Mouse (Mus musculus) stomach, postnatal 0 days (tissue): ENCODE results near the gene Ubac1. TPM values are rescaled to one million over a fixed set of nuclear protein-coding genes. Genes with fewer than 3 reads are reported as not detected.

Experiments
- ATAC-seq: fragments of 200-750 bp; cut with Nextera tagmentation; 2 replicates; pipeline ENCODE4 v1.8.0; 2017; ENCODE audit not compliant: low FRiP score, low TSS enrichment
- DNase-seq: peaks from one replicate; pipeline ENCODE4 v3.0.0-alpha.2; 2016; ENCODE audit warnings: low spot score
- H3K27ac ChIP-seq: fragments of 300-500 bp; sonication (generic); replicated peaks from 2 replicates; pipeline ENCODE4 v1.5.1; 2014; ENCODE audit warnings: mild to moderate bottlenecking, control low read depth
- H3K27me3 ChIP-seq: fragments of 300-500 bp; sonication (generic); 2 replicates; pipeline ENCODE4 v1.6.1; 2014; ENCODE audit warnings: low read length; ENCODE audit not compliant: control insufficient read depth, insufficient read depth
- H3K36me3 ChIP-seq: fragments of 300-500 bp; sonication (generic); 2 replicates; pipeline ENCODE4 v1.6.1; 2014; ENCODE audit warnings: low read length, mixed read lengths; ENCODE audit not compliant: control insufficient read depth, insufficient read depth
- H3K4me1 ChIP-seq: fragments of 300-500 bp; sonication (generic); replicated peaks from 2 replicates; pipeline ENCODE4 v1.6.1; 2014; ENCODE audit warnings: antibody characterized with exemption; ENCODE audit not compliant: control insufficient read depth, insufficient read depth
- H3K4me2 ChIP-seq: fragments of 300-500 bp; sonication (generic); replicated peaks from 2 replicates; pipeline ENCODE4 v1.6.1; 2014; ENCODE audit warnings: low read depth, mild to moderate bottlenecking, control low read depth, moderate library complexity
- H3K4me3 ChIP-seq: fragments of 300-500 bp; sonication (generic); 2 replicates; pipeline ENCODE4 v1.5.1; 2014; ENCODE audit warnings: low read depth, low read length, control low read depth
- H3K9ac ChIP-seq: fragments of 300-500 bp; sonication (generic); 2 replicates; pipeline ENCODE4 v1.6.1; 2014; ENCODE audit warnings: mild to moderate bottlenecking, low read length, control low read depth, mixed read lengths
- H3K9me3 ChIP-seq: fragments of 300-500 bp; sonication (generic); 2 replicates; pipeline ENCODE4 v1.6.1; 2016; ENCODE audit warnings: low read length; ENCODE audit not compliant: control insufficient read depth
- CTCF ChIP-seq: IDR thresholded peaks from 2 replicates; pipeline ENCODE4 v1.5.1; 2016; ENCODE audit warnings: antibody characterized with exemption, low read depth, mild to moderate bottlenecking, moderate library complexity
- EP300 ChIP-seq: optimal IDR thresholded peaks from 2 replicates; pipeline ENCODE3; 2016; ENCODE audit warnings: antibody characterized with exemption
- WGBS: fragments of 180-500 bp; shearing (Covaris S2); extraction: QIAGEN DNeasy Blood & Tissue Kit; methylation state at CpG from one replicate; pipeline ENCODE4 v1.1.7; 2014; 5-methylcytosine and 5-hydroxymethylcytosine counted together
- polyA plus RNA-seq: library from polyadenylated mRNA; unstranded; fragments of >200 nt; fragmentation: Nextera tagmentation; extraction: Ambion mirVana; gene quantifications from 2 replicates; pipeline ENCODE4 v1.2.1, GENCODE M21; 2015

Gene Ubac1
- polyA plus RNA-seq, 1 experiment from 2014 or later, result 49.1 TPM

- no peaks in the 10 kb centered on the region for H3K36me3 ChIP-seq
- no peaks in the 10 kb centered on the region for H3K9me3 ChIP-seq
- peak overlapping the region; percentile 77 for H3K9ac ChIP-seq
- TF ChIP-seq CTCF (no peak), EP300 (no peak)
- peak; percentile 55 for DNase-seq
- H3K27me3 ChIP-seq, result no peaks in the 10 kb centered on the region
- peaks cover 8% of the 10 kb centered on the region; the same call in 1 of the 2 replicates for H3K4me1 ChIP-seq
- peak overlapping the region; percentile 82 for H3K4me2 ChIP-seq
- H3K27ac ChIP-seq, result peak overlapping the region; percentile 91
- peak; percentile 33 for ATAC-seq
- 1% methylated on average over 38 of the region's 38 CpGs for WGBS
- H3K4me3 ChIP-seq, result peak overlapping the region; percentile 79
These were observed 610 bp downstream of the Ubac1 start for GRCm38 (mm10) chr2:26020714-26021560.

- Histone ChIP-seq H3K4me2 (peak overlapping the region; percentile 82; the same call in 1 of the 2 replicates), H3K36me3 (no peaks in the 10 kb centered on the region; the same call in 1 of the 2 replicates), H3K9me3 (no peaks in the 10 kb centered on the region), H3K4me3 (peak overlapping the region; percentile 2; the same call in 1 of the 2 replicates), H3K27ac (no peak overlapping the region), H3K4me1 (peaks cover 8% of the 10 kb centered on the region; the same call in 1 of the 2 replicates), H3K27me3 (no peaks in the 10 kb centered on the region), H3K9ac (no peak overlapping the region)
- 78% methylated on average over 3 of the region's 3 CpGs for WGBS
- DNase-seq (no peak), ATAC-seq (no peak)
- TF ChIP-seq EP300 (no peak), CTCF (no peak)
These were observed 1.6 kb downstream of the Ubac1 start for GRCm38 (mm10) chr2:26019923-26020322.

GRCm38 (mm10) chr2:26017326-26017725 is 4.2 kb downstream of the Ubac1 start:
- Histone ChIP-seq H3K9me3 (no peaks in the 10 kb centered on the region), H3K27ac (no peak overlapping the region), H3K9ac (no peak overlapping the region), H3K4me3 (no peak overlapping the region), H3K27me3 (no peaks in the 10 kb centered on the region), H3K4me1 (peaks cover 8% of the 10 kb centered on the region; the same call in 1 of the 2 replicates), H3K4me2 (no peak overlapping the region), H3K36me3 (peaks cover 5% of the 10 kb centered on the region)
- TF ChIP-seq EP300 (no peak), CTCF (no peak)
- WGBS, result 72% methylated on average over 4 of the region's 4 CpGs
- DNase-seq (no peak), ATAC-seq (no peak)

GRCm38 (mm10) chr2:26013674-26014073 is 7.9 kb downstream of the Ubac1 start:
- ATAC-seq (no peak), DNase-seq (no peak)

GRCm38 (mm10) chr2:26011420-26011819 is 10.1 kb downstream of the Ubac1 start:
- TF ChIP-seq CTCF (no peak), EP300 (no peak)
- H3K4me2 ChIP-seq, result no peak overlapping the region
- no peaks in the 10 kb centered on the region for H3K9me3 ChIP-seq
- H3K36me3 ChIP-seq, result peaks cover 34% of the 10 kb centered on the region
- WGBS, result 48% methylated on average over 1 of the region's 1 CpGs
- H3K4me3 ChIP-seq, result no peak overlapping the region
- ATAC-seq (no peak), DNase-seq (no peak)
- no peak overlapping the region for H3K27ac ChIP-seq
- H3K9ac ChIP-seq, result no peak overlapping the region
- no peaks in the 10 kb centered on the region for H3K27me3 ChIP-seq
- no peaks in the 10 kb centered on the region for H3K4me1 ChIP-seq

More at GRCm38 (mm10) chr2:26013674-26014073, 7.9 kb downstream of the Ubac1 start:
- TF ChIP-seq CTCF (no peak), EP300 (no peak)
- H3K9me3 ChIP-seq, result no peaks in the 10 kb centered on the region
- WGBS, result 81% methylated on average over 3 of the region's 3 CpGs
- no peaks in the 10 kb centered on the region for H3K27me3 ChIP-seq
- H3K36me3 ChIP-seq, result peaks cover 24% of the 10 kb centered on the region
- no peak overlapping the region for H3K4me2 ChIP-seq
- no peak overlapping the region for H3K4me3 ChIP-seq
- H3K27ac ChIP-seq, result no peak overlapping the region
- H3K4me1 ChIP-seq, result no peaks in the 10 kb centered on the region
- H3K9ac ChIP-seq, result no peak overlapping the region

- Histone ChIP-seq H3K9me3 (no peaks in the 10 kb centered on the region), H3K36me3 (peaks cover 29% of the 10 kb centered on the region), H3K4me2 (no peak overlapping the region), H3K9ac (no peak overlapping the region), H3K27ac (no peak overlapping the region), H3K4me3 (no peak overlapping the region), H3K27me3 (no peaks in the 10 kb centered on the region), H3K4me1 (no peaks in the 10 kb centered on the region)
- DNase-seq (no peak), ATAC-seq (0 out of 2 replicates have a peak, but pooled peaks have one; percentile 45)
- no peak for TF ChIP-seq CTCF
- 94% methylated on average over 2 of the region's 2 CpGs for WGBS
These were observed 19.5 kb downstream of the Ubac1 start for GRCm38 (mm10) chr2:26002001-26002400.
